Mouse (Mus musculus): ENCODE measurements around the gene Psors1c2.

DNA sequence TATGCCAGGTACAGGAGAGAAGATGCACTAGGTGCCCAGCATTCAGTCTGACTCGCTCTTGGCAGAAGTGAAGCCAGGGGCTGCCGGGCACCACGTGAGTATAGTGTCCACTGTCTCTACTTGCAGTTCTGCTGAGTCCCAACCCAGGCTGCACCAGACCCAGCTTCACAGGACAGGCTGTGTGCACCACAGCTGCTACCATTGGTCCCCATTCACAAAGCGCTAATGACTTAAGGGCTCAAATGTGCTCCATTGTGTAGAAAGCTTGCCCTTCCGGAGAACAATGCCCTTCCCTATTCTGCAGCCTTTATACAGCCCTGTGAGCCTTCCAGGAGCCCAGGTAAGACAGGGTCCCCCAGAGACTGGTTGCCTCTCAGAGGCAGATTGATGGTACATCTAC is 42.7 kb upstream of the Psors1c2 start:
- no peak for TF ChIP-seq POLR2A (IDR thresholded peaks at IDR 0.05; ENCODE audit: borderline replicate concordance, control insufficient read depth, low read depth, low read length)
- TF ChIP-seq CTCF (IDR thresholded peaks at IDR 0.05; ENCODE audit: control insufficient read depth, insufficient read depth, low read length) = no peak
